Mouse (Mus musculus) central nervous system, embryonic 14 days (tissue): ENCODE results near the gene Gm29106. TPM values are rescaled to one million over a fixed set of nuclear protein-coding genes. Genes with fewer than 3 reads are reported as not detected.

Experiments used
- polyA plus RNA-seq: library from polyadenylated mRNA; depleted of rRNA; stranded (reverse); fragments of >200 nt; gene quantifications from 2 replicates; pipeline ENCODE4 v1.2.3, GENCODE M21; 2012; rRNA removed

Gm29106 gene
- not detected in 2 replicates for polyA plus RNA-seq

DNA sequence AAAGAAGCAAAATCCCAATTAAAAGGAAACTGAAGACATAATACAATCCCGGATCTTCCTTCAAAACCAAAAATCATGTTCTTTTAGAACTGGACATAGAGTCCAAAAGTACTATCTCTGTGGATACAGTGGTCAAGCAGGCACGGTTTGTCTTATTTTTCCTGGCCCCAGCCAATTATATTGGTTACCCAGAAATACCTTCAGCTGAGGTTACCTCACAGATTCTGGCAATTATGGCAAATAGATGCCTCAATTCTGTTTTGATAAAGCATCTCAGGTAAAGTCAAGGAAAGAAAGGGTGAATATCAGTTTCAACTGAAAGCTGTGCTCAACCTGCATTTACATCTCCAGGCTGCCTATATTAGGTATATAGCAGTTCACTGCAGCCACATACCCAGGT is at the start of gene Gm29106:
Gene Gm29106 (plus strand): TSS at position 301 of the 400 bp plus-strand sequence.

Other genes starting within 250 kb of the Gm29106 start
- not detected in 2 replicates for gene Gm28168, start 248.5 kb upstream of the Gm29106 start, polyA plus RNA-seq
- not detected in 2 replicates for gene Gm7145, start 210.6 kb upstream of the Gm29106 start, polyA plus RNA-seq
- gene Tsn, start 135.2 kb downstream of the Gm29106 start, polyA plus RNA-seq: 173 and 208 TPM in 2 replicates
- 43.9 and 46.6 TPM in 2 replicates for gene Nifk, start 145.3 kb downstream of the Gm29106 start, polyA plus RNA-seq
- 104 and 110 TPM in 2 replicates for gene Clasp1, start 212.5 kb downstream of the Gm29106 start, polyA plus RNA-seq